Mouse (Mus musculus) heart, embryonic 11.5 days (tissue): ENCODE results near the gene Gm609. TPM values are rescaled to one million over a fixed set of nuclear protein-coding genes. Genes with fewer than 3 reads are reported as not detected.

Experiments used
- ATAC-seq: fragments of 200-750 bp; cut with Nextera tagmentation; replicated peaks from 2 replicates; pipeline ENCODE4 v1.8.0; 2017; ENCODE audit warnings: moderate library complexity; ENCODE audit not compliant: insufficient number of reproducible peaks, low FRiP score, low TSS enrichment
- H3K27ac ChIP-seq: fragments of 300-500 bp; sonication (generic); 2 replicates; pipeline ENCODE4 v1.5.1; 2014; ENCODE audit warnings: mild to moderate bottlenecking, low read depth, low read length
- H3K27me3 ChIP-seq: fragments of 300-500 bp; sonication (generic); 2 replicates; pipeline ENCODE4 v1.6.1; 2014; ENCODE audit warnings: mild to moderate bottlenecking, low read length, mixed read lengths; ENCODE audit not compliant: control insufficient read depth, insufficient read depth
- H3K36me3 ChIP-seq: fragments of 300-500 bp; sonication (generic); 2 replicates; pipeline ENCODE4 v1.6.1; 2014; ENCODE audit warnings: mild to moderate bottlenecking, low read length, moderate library complexity, mixed read lengths; ENCODE audit not compliant: control insufficient read depth, insufficient read depth
- H3K4me1 ChIP-seq: fragments of 300-500 bp; sonication (generic); 2 replicates; pipeline ENCODE4 v1.6.1; 2014; ENCODE audit warnings: low read length; ENCODE audit not compliant: control insufficient read depth, insufficient read depth
- H3K4me2 ChIP-seq: fragments of 300-500 bp; sonication (generic); 2 replicates; pipeline ENCODE4 v1.6.1; 2014; ENCODE audit warnings: mild to moderate bottlenecking, moderate library complexity
- H3K4me3 ChIP-seq: fragments of 300-500 bp; sonication (generic); 2 replicates; pipeline ENCODE4 v1.5.1; 2014; ENCODE audit warnings: low read depth, low read length
- H3K9ac ChIP-seq: fragments of 300-500 bp; sonication (generic); 2 replicates; pipeline ENCODE4 v1.6.1; 2014; ENCODE audit warnings: mild to moderate bottlenecking, low read depth, low read length, moderate library complexity
- H3K9me3 ChIP-seq: fragments of 300-500 bp; sonication (generic); replicated peaks from 2 replicates; pipeline ENCODE4 v1.6.1; 2016; ENCODE audit warnings: low read length; ENCODE audit not compliant: control insufficient read depth
- WGBS: fragments of 180-500 bp; shearing (Covaris S2); extraction: QIAGEN DNeasy Blood & Tissue Kit; methylation state at CpG from one replicate; pipeline ENCODE4 v1.1.7; 2014; ENCODE audit not compliant: insufficient replicate concordance; 5-methylcytosine and 5-hydroxymethylcytosine counted together
- polyA plus RNA-seq: library from polyadenylated mRNA; unstranded; fragments of >200 nt; fragmentation: Nextera tagmentation; extraction: Ambion mirVana; gene quantifications from 2 replicates; pipeline ENCODE4 v1.2.1, GENCODE M21; 2014

Gm609 gene
- polyA plus RNA-seq, 1 experiment from 2014 or later = not detected

- Histone ChIP-seq H3K27me3 (no peaks in the 10 kb centered on the region), H3K27ac (no peak overlapping the region), H3K4me2 (no peak overlapping the region), H3K4me1 (no peaks in the 10 kb centered on the region), H3K9ac (no peak overlapping the region), H3K9me3 (no peaks in the 10 kb centered on the region), H3K36me3 (no peaks in the 10 kb centered on the region), H3K4me3 (no peak overlapping the region)
- 85% methylated on average over 5 of the region's 5 CpGs for WGBS
- ATAC-seq = no peak
These were observed 85.7 kb downstream of the Gm609 start for GRCm38 (mm10) chr16:45407091-45407490.

DNA sequence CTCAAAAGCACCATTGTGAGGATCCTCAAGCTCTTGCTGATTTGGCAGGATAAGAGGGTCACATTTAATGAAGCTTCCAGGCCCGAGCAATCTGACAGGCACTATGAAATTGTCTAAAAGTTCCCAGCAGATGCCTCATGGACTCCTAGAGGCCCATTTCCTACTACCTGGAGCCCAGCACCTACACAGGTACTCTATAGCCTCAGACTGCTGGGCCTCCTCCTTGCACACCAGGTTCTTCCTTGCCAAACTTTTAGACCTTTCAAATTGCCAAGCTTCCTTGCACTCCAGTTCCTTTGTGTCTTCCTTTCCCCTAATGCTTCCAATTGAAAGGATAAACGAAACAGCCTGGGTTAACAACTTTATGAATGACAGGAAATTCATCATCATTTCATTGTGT, 89.8 kb downstream of the Gm609 start:
- no peak overlapping the region for H3K27ac ChIP-seq
- no peaks in the 10 kb centered on the region for H3K4me1 ChIP-seq
- H3K9me3 ChIP-seq = no peaks in the 10 kb centered on the region
- no peak overlapping the region for H3K4me2 ChIP-seq
- 62% methylated on average over 2 of the region's 2 CpGs for WGBS
- ATAC-seq = no peak
- H3K36me3 ChIP-seq = no peaks in the 10 kb centered on the region
- H3K9ac ChIP-seq = no peak overlapping the region
- H3K27me3 ChIP-seq = no peaks in the 10 kb centered on the region
- H3K4me3 ChIP-seq = no peak overlapping the region

- Histone ChIP-seq H3K27ac (no peak overlapping the region), H3K4me3 (no peak overlapping the region), H3K27me3 (no peaks in the 10 kb centered on the region), H3K36me3 (no peaks in the 10 kb centered on the region), H3K9me3 (no peaks in the 10 kb centered on the region), H3K4me1 (no peaks in the 10 kb centered on the region), H3K9ac (no peak overlapping the region), H3K4me2 (no peak overlapping the region)
- ATAC-seq = no peak
- WGBS = 83% methylated on average over 1 of the region's 1 CpGs
These were observed 90.7 kb downstream of the Gm609 start for GRCm38 (mm10) chr16:45402036-45402435.

DNA sequence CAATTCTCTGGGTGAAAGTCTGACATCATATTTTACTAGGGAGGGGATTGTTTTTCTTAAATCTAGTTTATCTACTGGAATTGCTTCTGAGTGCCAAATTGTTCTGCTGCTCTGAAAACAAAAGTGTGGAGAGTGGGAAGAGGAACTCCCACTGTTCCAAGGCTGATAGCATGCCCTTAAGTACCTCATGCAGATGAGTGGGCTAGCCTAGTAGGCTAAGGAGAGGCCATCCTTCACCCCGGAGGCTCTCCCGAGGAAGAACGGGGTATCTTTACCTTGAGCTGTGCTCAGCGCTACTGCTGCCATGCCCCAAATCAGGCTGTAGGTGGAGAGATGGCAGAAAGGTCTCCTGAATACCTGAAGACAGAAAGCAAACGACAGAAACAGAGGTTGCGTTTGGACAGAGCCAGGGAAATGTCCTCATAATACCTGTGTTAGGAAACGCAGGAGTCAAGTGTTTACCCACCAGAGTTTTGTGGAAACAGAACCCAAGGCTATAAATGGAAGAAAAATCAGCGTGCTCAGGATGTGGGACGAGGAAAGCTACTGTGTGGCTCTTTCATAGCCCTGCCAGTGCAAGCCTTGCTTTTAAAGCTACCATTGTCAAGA, 92.7 kb downstream of the Gm609 start:
- no peaks in the 10 kb centered on the region for H3K9me3 ChIP-seq
- no peaks in the 10 kb centered on the region for H3K27me3 ChIP-seq
- H3K4me2 ChIP-seq = no peak overlapping the region
- H3K27ac ChIP-seq = no peak overlapping the region
- H3K9ac ChIP-seq = no peak overlapping the region
- no peaks in the 10 kb centered on the region for H3K4me1 ChIP-seq
- H3K4me3 ChIP-seq = no peak overlapping the region
- no peak for ATAC-seq
- WGBS = 39% methylated on average over 9 of the region's 9 CpGs
- H3K36me3 ChIP-seq = no peaks in the 10 kb centered on the region

DNA sequence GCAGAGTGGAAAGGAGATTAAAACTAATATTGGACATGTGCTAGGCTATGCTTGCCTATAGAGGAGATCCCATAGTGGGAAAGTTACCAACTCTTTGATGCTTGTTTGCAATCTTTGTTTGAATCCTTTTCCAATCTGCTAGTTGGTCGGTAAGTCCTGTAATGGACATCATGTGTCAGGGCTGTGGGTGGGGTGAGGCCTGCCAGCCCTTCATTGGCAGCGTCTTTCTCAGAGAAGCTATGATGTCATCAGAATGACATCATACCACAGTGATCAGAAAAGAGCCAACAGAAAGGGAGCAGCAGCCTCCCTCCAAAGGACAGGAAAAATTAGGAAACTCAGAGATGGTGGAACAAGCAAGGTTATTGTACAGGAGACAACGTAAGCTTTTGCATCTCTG, 93.4 kb downstream of the Gm609 start:
- H3K9me3 ChIP-seq = no peaks in the 10 kb centered on the region
- H3K4me1 ChIP-seq = no peaks in the 10 kb centered on the region
- H3K27ac ChIP-seq = no peak overlapping the region
- H3K4me3 ChIP-seq = no peak overlapping the region
- no peak for ATAC-seq
- no peaks in the 10 kb centered on the region for H3K27me3 ChIP-seq
- no peaks in the 10 kb centered on the region for H3K36me3 ChIP-seq
- 70% methylated on average over 3 of the region's 3 CpGs for WGBS
- no peak overlapping the region for H3K4me2 ChIP-seq
- no peak overlapping the region for H3K9ac ChIP-seq

DNA sequence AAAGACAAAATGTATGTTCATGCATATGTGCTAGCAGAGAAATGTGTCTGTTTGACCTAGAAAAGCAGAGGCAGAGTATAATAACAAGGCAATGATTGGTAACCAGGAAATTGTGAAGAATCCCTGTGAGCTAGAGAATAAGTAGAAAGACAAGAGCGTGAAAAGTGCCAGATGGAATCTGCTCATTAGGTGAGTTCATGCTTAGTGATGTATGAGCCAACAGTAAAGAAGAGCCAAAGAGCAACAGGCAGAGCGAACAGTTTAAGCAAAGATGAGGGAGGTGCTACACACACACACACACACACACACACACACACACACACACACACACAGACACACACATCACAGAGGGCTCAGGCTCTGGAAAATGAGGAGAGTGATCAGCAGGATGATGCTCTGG, 95.3 kb downstream of the Gm609 start:
- WGBS = 79% methylated on average over 2 of the region's 2 CpGs
- no peak for ATAC-seq
- Histone ChIP-seq H3K27me3 (no peaks in the 10 kb centered on the region), H3K4me3 (no peak overlapping the region), H3K36me3 (no peaks in the 10 kb centered on the region), H3K9me3 (no peaks in the 10 kb centered on the region), H3K4me1 (no peaks in the 10 kb centered on the region), H3K9ac (no peak overlapping the region), H3K27ac (no peak overlapping the region), H3K4me2 (no peak overlapping the region)

DNA sequence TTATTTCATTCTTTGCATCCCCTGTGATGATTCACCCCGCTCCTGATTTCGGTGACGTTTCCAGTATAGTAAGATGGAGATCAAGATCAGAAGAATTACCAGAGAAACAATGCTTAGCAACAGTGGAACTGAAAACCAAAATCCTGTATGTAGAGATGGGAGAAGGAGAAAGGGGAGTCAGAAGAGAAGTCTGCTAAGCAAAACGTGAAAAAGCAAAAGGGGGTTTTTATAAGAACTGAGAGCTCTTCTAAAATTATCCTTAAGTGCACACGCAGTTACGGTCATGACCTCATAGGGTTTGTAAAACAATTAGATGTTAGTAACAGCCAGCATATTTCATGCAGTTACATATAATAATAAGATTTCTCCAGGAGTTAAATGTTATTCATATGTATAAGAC, 100.5 kb downstream of the Gm609 start:
- H3K27me3 ChIP-seq = no peaks in the 10 kb centered on the region

DNA sequence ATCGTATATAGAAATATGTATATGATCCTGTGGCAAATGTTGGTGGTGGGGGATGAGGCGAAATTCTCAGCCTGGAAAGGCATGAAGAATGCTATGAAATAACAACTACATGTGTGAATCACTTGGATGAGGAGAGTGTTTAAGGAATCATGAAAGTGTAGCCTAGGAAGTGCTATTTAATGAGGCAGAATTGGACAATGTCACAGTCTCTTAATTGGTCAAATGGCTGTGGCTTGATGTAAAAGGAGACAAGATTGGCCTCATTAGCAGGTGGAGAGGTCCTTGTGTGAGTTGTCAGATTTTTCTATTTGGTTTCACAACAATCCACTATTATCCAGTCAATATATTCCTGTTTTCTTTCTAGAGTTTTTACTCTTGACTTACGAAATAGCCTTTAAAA, 101.1 kb downstream of the Gm609 start:
- Histone ChIP-seq H3K27me3 (no peaks in the 10 kb centered on the region), H3K4me3 (no peak overlapping the region), H3K9ac (no peak overlapping the region), H3K36me3 (no peaks in the 10 kb centered on the region), H3K4me2 (no peak overlapping the region), H3K9me3 (no peaks in the 10 kb centered on the region), H3K4me1 (no peaks in the 10 kb centered on the region), H3K27ac (no peak overlapping the region)
- ATAC-seq = no peak
- WGBS = 87% methylated on average over 3 of the region's 3 CpGs

More for the DNA sequence above, 100.5 kb downstream of the Gm609 start:
- H3K9me3 ChIP-seq = no peaks in the 10 kb centered on the region
- H3K27ac ChIP-seq = no peak overlapping the region
- no peak for ATAC-seq
- no peak overlapping the region for H3K9ac ChIP-seq
- no peak overlapping the region for H3K4me2 ChIP-seq
- 81% methylated on average over 6 of the region's 6 CpGs for WGBS
- no peak overlapping the region for H3K4me3 ChIP-seq
- no peaks in the 10 kb centered on the region for H3K4me1 ChIP-seq
- no peaks in the 10 kb centered on the region for H3K36me3 ChIP-seq

- ATAC-seq = no peak
These were observed 102.3 kb downstream of the Gm609 start for GRCm38 (mm10) chr16:45390286-45390956.

More at GRCm38 (mm10) chr16:45390286-45390956, 102.3 kb downstream of the Gm609 start:
- WGBS = 75% methylated on average over 5 of the region's 5 CpGs
- Histone ChIP-seq H3K9ac (no peak overlapping the region), H3K27me3 (no peaks in the 10 kb centered on the region), H3K9me3 (no peaks in the 10 kb centered on the region), H3K4me2 (no peak overlapping the region), H3K36me3 (no peaks in the 10 kb centered on the region), H3K4me3 (no peak overlapping the region), H3K27ac (no peak overlapping the region), H3K4me1 (no peaks in the 10 kb centered on the region)
